Mouse (Mus musculus) CH12.LX (cell line): ENCODE measurements at regions not wholly inside any gene's neighbourhood (a gene's known extent, or its start where the extent isn't known, plus 50 kb on each side); places are given as distances from the start of the nearest gene placed in this dataset.

Experiments
- DNase-seq: peaks from one replicate; pipeline ENCODE4 v3.0.0-alpha.2; 2013; ENCODE audit errors: extremely low read depth
- H3K27ac ChIP-seq: 2 replicates; pipeline ENCODE4 v1.5.1; 2012; ENCODE audit warnings: low read depth, mild to moderate bottlenecking, control low read depth, moderate library complexity; ENCODE audit not compliant: insufficient read depth
- H3K27me3 ChIP-seq: replicated peaks from 2 replicates; pipeline ENCODE3; 2012; ENCODE audit warnings: inconsistent platforms
- H3K36me3 ChIP-seq, 2 experiments: replicated peaks in 1 of 2; 2 replicates each; pipeline versions ENCODE3 to v1.6.1; 2012; ENCODE audit warnings: inconsistent platforms in 1 of 2, low read length in 1 of 2, mild to moderate bottlenecking in 1 of 2, mixed read lengths in 1 of 2, moderate library complexity in 1 of 2; ENCODE audit not compliant: control insufficient read depth in 1 of 2, insufficient read depth in 1 of 2
- H3K4me1 ChIP-seq, 2 experiments: 2 replicates each; pipeline ENCODE4 v1.6.1; 2012; ENCODE audit warnings: inconsistent platforms in 1 of 2, moderate library complexity in 1 of 2; ENCODE audit not compliant: insufficient read depth in 2 of 2, control insufficient read depth in 1 of 2
- H3K4me2 ChIP-seq: 2 replicates; pipeline ENCODE4 v1.6.1; 2012; ENCODE audit warnings: low read depth, mild to moderate bottlenecking, control low read depth; ENCODE audit not compliant: poor library complexity, insufficient read depth, severe bottlenecking
- H3K4me3 ChIP-seq, 3 experiments: fragments of 150-350 bp in 1 of 3; sonication (generic) in 1 of 3; replicated peaks in 1 of 3; 2 replicates each; pipeline versions ENCODE3 to v1.5.1; 2011 to 2012; ENCODE audit warnings: low read depth in 2 of 3, low read length in 2 of 3, mild to moderate bottlenecking in 2 of 3, moderate library complexity in 2 of 3, control low read depth in 1 of 3, improper control_type of control experiment in 1 of 3, inconsistent platforms in 1 of 3, mixed read lengths in 1 of 3; ENCODE audit not compliant: poor library complexity in 1 of 3
- H3K79me2 ChIP-seq: replicated peaks from 2 replicates; pipeline ENCODE4 v1.6.1; 2012; ENCODE audit warnings: mild to moderate bottlenecking, moderate library complexity; ENCODE audit not compliant: control insufficient read depth, poor library complexity, insufficient read depth, severe bottlenecking; ENCODE audit errors: extremely low read depth
- H3K9ac ChIP-seq: 2 replicates; pipeline ENCODE4 v1.6.1; 2012; ENCODE audit warnings: low read depth, mild to moderate bottlenecking, control low read depth, moderate library complexity; ENCODE audit not compliant: insufficient read depth
- H3K9me3 ChIP-seq: replicated peaks from 2 replicates; pipeline ENCODE3; 2012; ENCODE audit warnings: low read length, inconsistent platforms, mixed read lengths
- BHLHE40 ChIP-seq: IDR thresholded peaks from 2 replicates; pipeline ENCODE4 v1.6.1; 2011; ENCODE audit warnings: mild to moderate bottlenecking, low read depth, low read length, improper control_type of control experiment
- CHD1 ChIP-seq: IDR thresholded peaks from 2 replicates; pipeline ENCODE4 v1.6.1; 2012; ENCODE audit warnings: low read depth, low read length, improper control_type of control experiment, inconsistent platforms
- EP300 ChIP-seq: IDR thresholded peaks from 2 replicates; pipeline ENCODE4 v1.6.1; 2011; ENCODE audit warnings: low read length, improper control_type of control experiment
- ETS1 ChIP-seq: conservative IDR thresholded peaks from 2 replicates; pipeline ENCODE4 v1.6.1; 2012; ENCODE audit warnings: low read depth, mild to moderate bottlenecking, inconsistent platforms, low read length, improper control_type of control experiment, moderate library complexity
- GABPA ChIP-seq: IDR thresholded peaks from 2 replicates; pipeline ENCODE4 v1.6.1; 2012; ENCODE audit warnings: low read depth, low read length, improper control_type of control experiment, inconsistent platforms; ENCODE audit not compliant: insufficient replicate concordance
- JUN ChIP-seq: IDR thresholded peaks from 2 replicates; pipeline ENCODE4 v1.6.1; 2011; ENCODE audit warnings: low read depth, mild to moderate bottlenecking, low read length, improper control_type of control experiment, moderate library complexity; ENCODE audit not compliant: insufficient read depth
- JUND ChIP-seq: conservative IDR thresholded peaks from 2 replicates; pipeline ENCODE4 v1.6.1; 2011; ENCODE audit warnings: low read depth, low read length, improper control_type of control experiment
- MAFK ChIP-seq: IDR thresholded peaks from 2 replicates; pipeline ENCODE4 v1.6.1; 2011; ENCODE audit warnings: low read length, improper control_type of control experiment; ENCODE audit not compliant: insufficient replicate concordance
- MAX ChIP-seq: IDR thresholded peaks from 2 replicates; pipeline ENCODE4 v1.6.1; 2011; ENCODE audit warnings: low read length, improper control_type of control experiment
- MXI1 ChIP-seq: IDR thresholded peaks from 2 replicates; pipeline ENCODE4 v1.6.1; 2011; ENCODE audit warnings: mild to moderate bottlenecking, low read depth, low read length, improper control_type of control experiment
- MYC ChIP-seq: IDR thresholded peaks from 2 replicates; pipeline ENCODE4 v1.6.1; 2011; ENCODE audit warnings: low read depth, mild to moderate bottlenecking, improper control_type of control experiment, low read length
- NRF1 ChIP-seq: IDR thresholded peaks from 2 replicates; pipeline ENCODE4 v1.6.1; 2014; ENCODE audit warnings: low read depth, mild to moderate bottlenecking, inconsistent platforms, low read length, improper control_type of control experiment, moderate library complexity
- POLR2AphosphoS2 ChIP-seq: IDR thresholded peaks from 2 replicates; pipeline ENCODE4 v1.6.1; 2011; ENCODE audit warnings: low read depth, low read length, improper control_type of control experiment
- SMC3 ChIP-seq: IDR thresholded peaks from 2 replicates; pipeline ENCODE4 v1.6.1; 2011; ENCODE audit warnings: low read depth, low read length, improper control_type of control experiment
- TCF12 ChIP-seq: IDR thresholded peaks from 2 replicates; pipeline ENCODE4 v1.6.1; 2014; ENCODE audit warnings: low read depth, mild to moderate bottlenecking, inconsistent platforms, low read length, improper control_type of control experiment
- UBTF ChIP-seq: IDR thresholded peaks from 2 replicates; pipeline ENCODE4 v1.6.1; 2012; ENCODE audit warnings: low read depth, mild to moderate bottlenecking, inconsistent platforms, low read length, improper control_type of control experiment, moderate library complexity
- USF1 ChIP-seq: IDR thresholded peaks from 2 replicates; pipeline ENCODE4 v1.6.1; 2014; ENCODE audit warnings: low read depth, mild to moderate bottlenecking, inconsistent platforms, low read length, improper control_type of control experiment
- USF2 ChIP-seq: conservative IDR thresholded peaks from 2 replicates; pipeline ENCODE4 v1.6.1; 2011; ENCODE audit warnings: low read depth, low read length, improper control_type of control experiment
- ZC3H11A ChIP-seq: IDR thresholded peaks from 2 replicates; pipeline ENCODE4 v1.6.1; 2012; ENCODE audit warnings: low read depth, mild to moderate bottlenecking, inconsistent platforms, low read length, improper control_type of control experiment
- ZKSCAN1 ChIP-seq: IDR thresholded peaks from 2 replicates; pipeline ENCODE4 v1.6.1; 2012; ENCODE audit warnings: low read depth, inconsistent platforms, low read length, improper control_type of control experiment, borderline replicate concordance
- dilution Hi-C: fragments of 300-500 bp; cut with MboI; formaldehyde crosslinking; loops from 2 replicates; pipeline ENCODE4 v1.14.3; 2020; ENCODE audit warnings: low sequenced_read_pairs; ENCODE audit not compliant: extremely low pct_unique_long_range_greater_than_20kb, extremely low pct_ligation_motif_present
- in situ Hi-C: fragments of 300-500 bp; cut with MboI; formaldehyde crosslinking; loops from 3 replicates; pipeline ENCODE4 v1.14.3; 2019; ENCODE audit warnings: low sequenced_read_pairs, low pct_ligation_motif_present, low pct_unique_long_range_greater_than_20kb, mixed read lengths

DNA sequence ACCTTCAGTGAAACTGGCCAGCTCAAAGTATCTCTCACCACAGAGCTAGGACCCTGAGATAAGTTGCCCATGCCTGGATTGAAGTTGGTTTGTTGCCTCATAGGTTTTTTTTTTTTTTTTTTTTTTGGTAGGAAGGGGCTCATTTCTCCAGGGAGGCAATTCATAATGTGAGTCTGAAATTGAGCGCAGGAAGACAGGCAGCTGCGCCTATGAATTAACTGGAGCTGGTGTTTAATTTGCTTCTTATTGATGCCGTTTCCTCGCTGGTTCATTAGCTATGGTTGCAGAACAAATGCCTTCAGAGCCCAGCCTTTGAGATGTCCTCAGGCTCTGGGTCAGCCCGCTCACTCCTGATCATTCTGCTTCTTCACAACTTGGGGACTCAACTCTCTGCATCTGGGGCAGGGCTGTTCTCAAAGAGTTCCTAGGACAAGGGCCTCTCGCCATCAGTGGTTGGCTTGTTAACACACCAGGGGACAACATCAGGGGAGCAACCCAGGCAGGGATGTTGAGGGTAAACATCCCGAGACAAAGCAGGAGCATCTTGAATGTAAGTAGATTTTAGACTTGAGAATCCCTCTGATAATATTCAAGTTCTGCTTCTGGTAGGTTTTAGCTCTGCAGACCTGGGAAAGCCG lies 123.3 kb upstream of the Ptprt start:
- in situ Hi-C loops: no loop called here
- dilution Hi-C loops: no loop called here
- Histone ChIP-seq H3K4me2 (no peak overlapping the region), H3K27me3 (peaks cover 32% of the 10 kb centered on the region), H3K9me3 (peaks cover 3% of the 10 kb centered on the region), H3K4me3 (no peak overlapping the region), H3K4me1 (no peaks in the 10 kb centered on the region), H3K27ac (no peak overlapping the region), H3K36me3 (no peaks in the 10 kb centered on the region), H3K9ac (no peak overlapping the region), H3K79me2 (no peaks in the 10 kb centered on the region)
- no peak for DNase-seq
- TF ChIP-seq JUND: no peak
- TF ChIP-seq POLR2AphosphoS2: no peak
- TF ChIP-seq ZKSCAN1: no peak
- no peak for TF ChIP-seq CHD1
- TF ChIP-seq SMC3: no peak
- no peak for TF ChIP-seq UBTF
- TF ChIP-seq JUN: no peak
- TF ChIP-seq TCF12: no peak
- no peak for TF ChIP-seq MAFK
- TF ChIP-seq USF2: no peak

DNA sequence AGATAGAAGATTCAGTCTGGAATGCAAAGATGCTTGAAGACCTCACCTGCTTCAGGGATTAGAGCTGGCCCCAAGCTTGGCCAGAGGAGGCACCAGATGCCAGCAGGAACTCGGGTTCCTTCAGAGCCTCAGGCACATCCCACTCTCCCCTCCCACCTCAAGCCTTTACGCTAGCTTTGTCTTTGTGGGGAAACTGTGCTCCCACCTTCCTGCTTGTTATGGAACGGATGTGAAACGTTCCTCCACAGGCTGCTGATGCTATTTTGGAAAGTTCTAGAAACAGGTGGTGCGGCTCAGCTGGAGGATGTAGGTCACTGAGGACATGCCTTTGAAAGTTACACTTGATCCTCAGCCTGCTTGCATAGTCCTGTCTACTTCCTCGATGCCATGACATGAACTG lies 120.7 kb upstream of the Ptprt start:
- Histone ChIP-seq H3K4me1 (no peaks in the 10 kb centered on the region), H3K9ac (no peak overlapping the region), H3K4me3 (no peak overlapping the region), H3K27ac (no peak overlapping the region), H3K79me2 (no peaks in the 10 kb centered on the region), H3K36me3 (no peaks in the 10 kb centered on the region), H3K4me2 (no peak overlapping the region), H3K27me3 (peaks cover 31% of the 10 kb centered on the region), H3K9me3 (peaks cover 3% of the 10 kb centered on the region)
- no peak for DNase-seq
- in situ Hi-C loops: no loop called here
- no peak for TF ChIP-seq CHD1
- TF ChIP-seq, all 38 proteins: peak for 0
- dilution Hi-C loops: no loop called here

DNA sequence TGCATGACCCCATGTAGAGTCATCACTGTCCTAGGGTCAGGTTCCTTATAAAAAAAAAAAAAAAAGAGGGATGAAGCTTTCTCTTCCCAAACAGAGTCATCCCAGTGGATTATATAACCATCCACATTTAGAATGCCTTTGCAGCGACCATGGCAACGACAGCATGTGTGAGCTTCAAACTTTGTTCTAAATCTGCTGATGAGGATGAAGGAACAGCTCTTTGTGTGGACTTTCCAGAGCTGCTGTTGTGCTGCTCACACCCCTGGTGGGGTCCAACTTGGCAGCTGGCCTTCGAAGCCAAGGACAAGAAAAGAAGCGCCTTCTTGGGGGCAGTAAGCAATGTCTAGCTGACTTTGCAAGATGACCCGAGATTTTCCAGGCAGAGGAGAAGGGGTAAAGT lies 115.6 kb upstream of the Ptprt start:
- H3K4me3 ChIP-seq: no peak overlapping the region
- peaks cover 5% of the 10 kb centered on the region for H3K9me3 ChIP-seq
- TF ChIP-seq NRF1 (no peak), MXI1 (no peak), ETS1 (no peak), BHLHE40 (no peak), GABPA (no peak), ZC3H11A (no peak), MYC (no peak), EP300 (no peak), USF1 (no peak), CHD1 (no peak), MAX (no peak)
- TF ChIP-seq, all 38 proteins: peak for 0
- Histone ChIP-seq H3K4me1 (no peaks in the 10 kb centered on the region), H3K27ac (no peak overlapping the region), H3K9ac (no peak overlapping the region), H3K27me3 (peaks cover 20% of the 10 kb centered on the region), H3K4me2 (no peak overlapping the region), H3K36me3 (no peaks in the 10 kb centered on the region), H3K79me2 (no peaks in the 10 kb centered on the region)
- dilution Hi-C loops (no loop called here), in situ Hi-C loops (no loop called here)
- no peak for DNase-seq
